Mouse (Mus musculus): Measurements from ENCODE around the gene Sorl1. TPM values are rescaled to one million over a fixed set of nuclear protein-coding genes. Genes with fewer than 3 reads are reported as not detected.

The Sorl1 gene
- polyA plus RNA-seq, 1 experiment: under 0.01 TPM

DNA sequence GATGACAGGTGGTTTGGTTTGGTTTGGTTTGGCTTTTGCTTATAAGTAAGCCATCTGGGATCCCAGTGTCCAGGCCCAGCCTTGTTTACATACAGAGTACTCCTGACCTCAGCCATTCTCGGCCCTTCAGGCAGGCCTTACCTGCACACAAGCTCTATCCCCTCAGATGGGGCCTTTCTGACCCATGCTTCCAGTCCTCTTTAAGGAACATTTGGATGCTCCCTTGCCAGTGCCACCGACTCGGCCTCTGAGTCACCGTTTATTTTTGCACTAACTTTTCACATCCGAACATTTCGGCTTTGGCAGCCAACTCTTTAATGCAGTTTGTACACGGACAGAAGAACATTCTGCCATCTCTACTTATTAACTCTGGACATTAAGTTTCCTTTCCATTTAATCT, 20.6 kb downstream of the Sorl1 start:
- Histone ChIP-seq H3K27me3 (ENCODE audit: control insufficient read depth, insufficient read depth, insufficient read length) (no peaks in the 10 kb centered on the region), H3K4me2 (ENCODE audit: low read depth) (no peak overlapping the region), H3ac (ENCODE audit: control insufficient read depth, insufficient read length) (no peak overlapping the region), H3K4me3 (no peak overlapping the region), H3K79me2 (ENCODE audit: control insufficient read depth, insufficient read depth) (no peaks in the 10 kb centered on the region), H3K36me3 (ENCODE audit: control insufficient read depth, insufficient read depth) (no peaks in the 10 kb centered on the region)
- TF ChIP-seq CEBPB (IDR thresholded peaks at IDR 0.05; ENCODE audit: insufficient read depth, poor library complexity, severe bottlenecking): no peak
- no peak for TF ChIP-seq MYOD1 (IDR thresholded peaks at IDR 0.05; ENCODE audit: control insufficient read depth in 1 of 3, insufficient read length in 2 of 3, low read depth in 2 of 3)
- TF ChIP-seq TCF12 (IDR thresholded peaks at IDR 0.05; ENCODE audit: insufficient read depth, poor library complexity, severe bottlenecking): no peak
- no peak for TF ChIP-seq MAX (IDR thresholded peaks at IDR 0.05; ENCODE audit: low read depth)
- no peak for TF ChIP-seq TCF3 (IDR thresholded peaks at IDR 0.05; ENCODE audit: insufficient read length, low read depth)
- no peak for TF ChIP-seq POLR2AphosphoS2 (IDR thresholded peaks at IDR 0.05; ENCODE audit: insufficient read length, low read depth)
- TF ChIP-seq POLR2A (IDR thresholded peaks at IDR 0.05; ENCODE audit: insufficient read length, low read depth): no peak
- no peak for TF ChIP-seq SRF (IDR thresholded peaks at IDR 0.05; ENCODE audit: control insufficient read depth, insufficient read length, low read depth)

- TF ChIP-seq CEBPB (IDR thresholded peaks at IDR 0.05; ENCODE audit: insufficient read depth, poor library complexity, severe bottlenecking) (no peak), TCF12 (IDR thresholded peaks at IDR 0.05; ENCODE audit: insufficient read depth, poor library complexity, severe bottlenecking) (no peak), REST (IDR thresholded peaks at IDR 0.05; ENCODE audit: insufficient read depth, insufficient read length) (no peak), MYOD1 (IDR thresholded peaks at IDR 0.05; ENCODE audit: control insufficient read depth in 1 of 3, insufficient read length in 2 of 3, low read depth in 2 of 3) (no peak), USF1 (IDR thresholded peaks at IDR 0.05; ENCODE audit: low read depth) (no peak), E2F4 (IDR thresholded peaks at IDR 0.05; ENCODE audit: insufficient read depth) (no peak), POLR2AphosphoS2 (IDR thresholded peaks at IDR 0.05; ENCODE audit: insufficient read length, low read depth) (no peak), POLR2A (IDR thresholded peaks at IDR 0.05; ENCODE audit: insufficient read length, low read depth) (no peak), MAX (IDR thresholded peaks at IDR 0.05; ENCODE audit: low read depth) (no peak), MYOG (IDR thresholded peaks at IDR 0.05; ENCODE audit: control insufficient read depth in 1 of 3, insufficient read depth in 1 of 3, insufficient read length in 2 of 3, low read depth in 2 of 3) (no peak), SRF (IDR thresholded peaks at IDR 0.05; ENCODE audit: control insufficient read depth, insufficient read length, low read depth) (no peak), TCF3 (IDR thresholded peaks at IDR 0.05; ENCODE audit: insufficient read length, low read depth) (no peak)
- H3K4me3 ChIP-seq: no peak overlapping the region
- no peak overlapping the region for H3ac ChIP-seq (ENCODE audit: control insufficient read depth, insufficient read length)
Measured at GRCm38 (mm10) chr9:42102013-42102412, 22.1 kb downstream of the Sorl1 start.

GRCm38 (mm10) chr9:42101266-42101665, 22.8 kb downstream of the Sorl1 start:
- TF ChIP-seq MYOG (IDR thresholded peaks at IDR 0.05; ENCODE audit: control insufficient read depth in 1 of 3, insufficient read depth in 1 of 3, insufficient read length in 2 of 3, low read depth in 2 of 3): no peak
- TF ChIP-seq TCF12 (IDR thresholded peaks at IDR 0.05; ENCODE audit: insufficient read depth, poor library complexity, severe bottlenecking): no peak
- no peak for TF ChIP-seq MAX (IDR thresholded peaks at IDR 0.05; ENCODE audit: low read depth)
- no peak for TF ChIP-seq USF1 (IDR thresholded peaks at IDR 0.05; ENCODE audit: low read depth)
- no peak for TF ChIP-seq POLR2A (IDR thresholded peaks at IDR 0.05; ENCODE audit: insufficient read length, low read depth)
- TF ChIP-seq CEBPB (IDR thresholded peaks at IDR 0.05; ENCODE audit: insufficient read depth, poor library complexity, severe bottlenecking): no peak
- no peak for TF ChIP-seq POLR2AphosphoS2 (IDR thresholded peaks at IDR 0.05; ENCODE audit: insufficient read length, low read depth)
- no peak for TF ChIP-seq SRF (IDR thresholded peaks at IDR 0.05; ENCODE audit: control insufficient read depth, insufficient read length, low read depth)
- H3K27me3 ChIP-seq (ENCODE audit: control insufficient read depth, insufficient read depth, insufficient read length): no peaks in the 10 kb centered on the region
- H3K4me2 ChIP-seq (ENCODE audit: low read depth): no peak overlapping the region
- H3K4me3 ChIP-seq: no peak overlapping the region
- H3K36me3 ChIP-seq (ENCODE audit: control insufficient read depth, insufficient read depth): no peaks in the 10 kb centered on the region
- H3K79me2 ChIP-seq (ENCODE audit: control insufficient read depth, insufficient read depth): no peaks in the 10 kb centered on the region
- no peak overlapping the region for H3ac ChIP-seq (ENCODE audit: control insufficient read depth, insufficient read length)

More at GRCm38 (mm10) chr9:42102013-42102412, 22.1 kb downstream of the Sorl1 start:
- Histone ChIP-seq H3K79me2 (ENCODE audit: control insufficient read depth, insufficient read depth) (no peaks in the 10 kb centered on the region), H3K27me3 (ENCODE audit: control insufficient read depth, insufficient read depth, insufficient read length) (no peaks in the 10 kb centered on the region), H3K36me3 (ENCODE audit: control insufficient read depth, insufficient read depth) (no peaks in the 10 kb centered on the region), H3K4me2 (ENCODE audit: low read depth) (no peak overlapping the region)

GRCm38 (mm10) chr9:42100618-42101210, 23.4 kb downstream of the Sorl1 start:
- Histone ChIP-seq H3K4me3 (no peak overlapping the region), H3K36me3 (ENCODE audit: control insufficient read depth, insufficient read depth) (no peaks in the 10 kb centered on the region), H3K4me2 (ENCODE audit: low read depth) (no peak overlapping the region), H3K27me3 (ENCODE audit: control insufficient read depth, insufficient read depth, insufficient read length) (no peaks in the 10 kb centered on the region), H3K79me2 (ENCODE audit: control insufficient read depth, insufficient read depth) (no peaks in the 10 kb centered on the region), H3ac (ENCODE audit: control insufficient read depth, insufficient read length) (no peak overlapping the region)
- TF ChIP-seq REST (IDR thresholded peaks at IDR 0.05; ENCODE audit: insufficient read depth, insufficient read length): no peak
- no peak for TF ChIP-seq TCF12 (IDR thresholded peaks at IDR 0.05; ENCODE audit: insufficient read depth, poor library complexity, severe bottlenecking)
- no peak for TF ChIP-seq POLR2AphosphoS2 (IDR thresholded peaks at IDR 0.05; ENCODE audit: insufficient read length, low read depth)
- TF ChIP-seq MYOG (IDR thresholded peaks at IDR 0.05; ENCODE audit: control insufficient read depth in 1 of 3, insufficient read depth in 1 of 3, insufficient read length in 2 of 3, low read depth in 2 of 3): no peak
- no peak for TF ChIP-seq POLR2A (IDR thresholded peaks at IDR 0.05; ENCODE audit: insufficient read length, low read depth)

DNA sequence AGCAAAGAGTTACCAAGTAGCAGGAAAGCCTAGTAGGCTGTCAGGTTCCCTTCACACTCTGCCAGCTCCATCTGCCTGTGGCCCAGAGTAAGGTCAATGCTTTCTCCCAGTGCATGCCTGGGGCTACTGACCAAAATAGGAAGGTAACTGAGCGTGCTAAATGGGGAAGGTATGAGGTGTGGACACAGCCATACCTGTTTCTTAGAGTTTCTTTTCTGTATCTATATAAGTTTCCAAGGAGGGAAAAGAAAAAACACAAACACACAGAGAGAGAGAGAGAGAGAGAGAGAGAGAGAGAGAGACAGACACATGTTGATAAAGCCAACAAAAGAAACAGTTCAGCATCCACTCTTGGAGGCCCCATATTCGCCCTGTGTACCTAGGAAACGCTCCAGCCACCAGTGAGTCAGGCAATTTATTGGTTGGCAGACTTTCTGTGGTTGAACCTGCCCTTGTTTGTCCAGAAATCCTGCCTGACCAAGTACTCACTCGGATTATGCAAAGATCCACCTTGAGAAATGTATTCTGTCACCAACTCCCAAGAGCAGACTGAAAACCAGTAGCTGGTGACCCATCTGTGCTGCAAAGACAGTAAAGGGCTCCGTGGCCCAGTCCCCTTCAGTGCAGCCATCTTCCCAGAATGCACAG, 25.5 kb downstream of the Sorl1 start:
- no peak overlapping the region for H3ac ChIP-seq (ENCODE audit: control insufficient read depth, insufficient read length)
- no peak overlapping the region for H3K4me3 ChIP-seq
- H3K79me2 ChIP-seq (ENCODE audit: control insufficient read depth, insufficient read depth): no peaks in the 10 kb centered on the region
- H3K36me3 ChIP-seq (ENCODE audit: control insufficient read depth, insufficient read depth): no peaks in the 10 kb centered on the region
- no peaks in the 10 kb centered on the region for H3K27me3 ChIP-seq (ENCODE audit: control insufficient read depth, insufficient read depth, insufficient read length)
- no peak overlapping the region for H3K4me2 ChIP-seq (ENCODE audit: low read depth)
- no peak for TF ChIP-seq TCF12 (IDR thresholded peaks at IDR 0.05; ENCODE audit: insufficient read depth, poor library complexity, severe bottlenecking)
- no peak for TF ChIP-seq MAX (IDR thresholded peaks at IDR 0.05; ENCODE audit: low read depth)
- TF ChIP-seq SRF (IDR thresholded peaks at IDR 0.05; ENCODE audit: control insufficient read depth, insufficient read length, low read depth): no peak
- no peak for TF ChIP-seq CEBPB (IDR thresholded peaks at IDR 0.05; ENCODE audit: insufficient read depth, poor library complexity, severe bottlenecking)
- TF ChIP-seq USF1 (IDR thresholded peaks at IDR 0.05; ENCODE audit: low read depth): no peak
- no peak for TF ChIP-seq E2F4 (IDR thresholded peaks at IDR 0.05; ENCODE audit: insufficient read depth)
- no peak for TF ChIP-seq MYOD1 (IDR thresholded peaks at IDR 0.05; ENCODE audit: control insufficient read depth in 1 of 3, insufficient read length in 2 of 3, low read depth in 2 of 3)
- no peak for TF ChIP-seq POLR2A (IDR thresholded peaks at IDR 0.05; ENCODE audit: insufficient read length, low read depth)
- no peak for TF ChIP-seq POLR2AphosphoS2 (IDR thresholded peaks at IDR 0.05; ENCODE audit: insufficient read length, low read depth)
- no peak for TF ChIP-seq REST (IDR thresholded peaks at IDR 0.05; ENCODE audit: insufficient read depth, insufficient read length)
- TF ChIP-seq MYOG (IDR thresholded peaks at IDR 0.05; ENCODE audit: control insufficient read depth in 1 of 3, insufficient read depth in 1 of 3, insufficient read length in 2 of 3, low read depth in 2 of 3): no peak
- TF ChIP-seq TCF3 (IDR thresholded peaks at IDR 0.05; ENCODE audit: insufficient read length, low read depth): no peak

Measured in myocyte (in vitro differentiated cells).